20 mouse cellular contexts compared by ENCODE assay signal in genomic region chr13:38851820-38852219, GRCm38 (mm10).
"Had no signal": no experiment of that assay in that cellular context is flagged by ENCODE, and none has a peak within 500 bp of the region (broad histone marks: within the 10 kb centered on the region; RNA-seq: fewer than 3 reads in every experiment).

No protein-coding gene starts in this region.

- DNase-seq: kidney, adult 11 months; kidney, adult 8-10 months; kidney, postnatal 25 days; layer of hippocampus, adult 9-11 months; liver; liver, embryonic 13.5 days; lung, embryonic 14.5 days; right cerebral cortex, postnatal 25 days; thymus, postnatal 25 days had no signal

- H3K4me2 ChIP-seq: limb, embryonic 13.5 days; liver, embryonic 13.5 days; lung, embryonic 14.5 days; midbrain, embryonic 12.5 days; midbrain, embryonic 15.5 days; neural tube, embryonic 13.5 days; stomach, embryonic 15.5 days had no signal

- H3K4me1 ChIP-seq: limb, embryonic 10.5 days; limb, embryonic 13.5 days; liver, embryonic 13.5 days; midbrain, embryonic 12.5 days; midbrain, embryonic 15.5 days; neural tube, embryonic 13.5 days; stomach, embryonic 15.5 days had no signal

- H3K36me3 ChIP-seq: limb, embryonic 10.5 days; limb, embryonic 13.5 days; liver, embryonic 13.5 days; midbrain, embryonic 12.5 days; midbrain, embryonic 15.5 days; neural tube, embryonic 13.5 days; stomach, embryonic 15.5 days had no signal

- H3K27me3 ChIP-seq: limb, embryonic 13.5 days; liver, embryonic 13.5 days; midbrain, embryonic 12.5 days; midbrain, embryonic 15.5 days; neural tube, embryonic 13.5 days; stomach, embryonic 15.5 days had no signal

- H3K4me3 ChIP-seq: layer of hippocampus, adult 2 months; limb, embryonic 10.5 days; limb, embryonic 13.5 days; liver, embryonic 13.5 days; midbrain, embryonic 12.5 days; midbrain, embryonic 15.5 days; myocyte; neural tube, embryonic 13.5 days; stomach, embryonic 15.5 days had no signal

- H3K9me3 ChIP-seq: limb, embryonic 10.5 days; limb, embryonic 13.5 days; liver, embryonic 13.5 days; midbrain, embryonic 12.5 days; midbrain, embryonic 15.5 days; neural tube, embryonic 13.5 days; stomach, embryonic 15.5 days had no signal

- ATAC-seq: lung, postnatal 0 days; midbrain, embryonic 15.5 days had no signal

- H3K27ac ChIP-seq: kidney, postnatal 0 days; layer of hippocampus, adult 2 months; limb, embryonic 10.5 days; limb, embryonic 13.5 days; liver, embryonic 13.5 days; macrophage; midbrain, embryonic 12.5 days; midbrain, embryonic 15.5 days; neural tube, embryonic 13.5 days; stomach, embryonic 15.5 days had no signal

- H3K9ac ChIP-seq: limb, embryonic 13.5 days; liver, embryonic 13.5 days; lung, embryonic 14.5 days; midbrain, embryonic 12.5 days; midbrain, embryonic 15.5 days; neural tube, embryonic 13.5 days; stomach, embryonic 15.5 days had no signal
